Mouse (Mus musculus) testis, adult 2 months (tissue): ENCODE measurements around the gene Parp16. TPM values are rescaled to one million over a fixed set of nuclear protein-coding genes. Genes with fewer than 3 reads are reported as not detected.
A peak's percentile ranks its signal among the peaks of the same experiment; 100 is the strongest.

ENCODE experiments used
- H3K27ac ChIP-seq: fragments of 200-500 bp; 2 replicates; pipeline ENCODE4 v1.5.1; 2012; ENCODE audit warnings: low read depth, low read length; ENCODE audit not compliant: control insufficient read depth, insufficient read depth
- H3K27me3 ChIP-seq: fragments of 200-500 bp; 2 replicates; pipeline ENCODE4 v1.6.1; 2012; ENCODE audit warnings: mild to moderate bottlenecking, low read length, moderate library complexity; ENCODE audit not compliant: control insufficient read depth, insufficient read depth
- H3K36me3 ChIP-seq: fragments of 200-500 bp; 2 replicates; pipeline ENCODE4 v1.6.1; 2012; ENCODE audit warnings: mild to moderate bottlenecking, low read length; ENCODE audit not compliant: control insufficient read depth, insufficient read depth
- H3K4me1 ChIP-seq: fragments of 200-500 bp; 2 replicates; pipeline ENCODE4 v1.6.1; 2012; ENCODE audit warnings: low read length; ENCODE audit not compliant: control insufficient read depth, insufficient read depth
- H3K4me3 ChIP-seq: fragments of 200-500 bp; 2 replicates; pipeline ENCODE4 v1.5.1; 2012; ENCODE audit warnings: low read depth, mild to moderate bottlenecking, low read length, moderate library complexity, mixed read lengths; ENCODE audit not compliant: control insufficient read depth
- CTCF ChIP-seq: fragments of 200-500 bp; IDR thresholded peaks from 2 replicates; pipeline ENCODE4 v1.5.1; 2012; ENCODE audit warnings: low read depth, mild to moderate bottlenecking, inconsistent platforms, low read length, moderate library complexity; ENCODE audit not compliant: control insufficient read depth, insufficient read depth, insufficient replicate concordance
- POLR2A ChIP-seq: fragments of 200-500 bp; IDR thresholded peaks from 2 replicates; pipeline ENCODE4 v1.6.1; 2012; ENCODE audit warnings: low read depth, mild to moderate bottlenecking, inconsistent platforms, low read length, moderate library complexity; ENCODE audit not compliant: control insufficient read depth
- polyA plus RNA-seq: library from polyadenylated mRNA; depleted of rRNA; stranded (reverse); fragments of >200 nt; gene quantifications from 2 replicates; pipeline ENCODE4 v1.2.3, GENCODE M21; 2012

Gene Parp16
- polyA plus RNA-seq, 1 experiment, result 2.3 TPM

GRCm38 (mm10) chr9:65238191-65238760 lies 43.1 kb downstream of the Parp16 start:
- Histone ChIP-seq H3K27ac (peak overlapping the region; percentile 41), H3K4me3 (no peak overlapping the region), H3K27me3 (no peaks in the 10 kb centered on the region), H3K36me3 (no peaks in the 10 kb centered on the region), H3K4me1 (no peaks in the 10 kb centered on the region; the same call in 1 of the 2 replicates)
- no peak for TF ChIP-seq POLR2A
- no peak for TF ChIP-seq CTCF

GRCm38 (mm10) chr9:65239176-65239575 lies 44.0 kb downstream of the Parp16 start:
- Histone ChIP-seq H3K36me3 (no peaks in the 10 kb centered on the region), H3K27me3 (no peaks in the 10 kb centered on the region), H3K4me1 (no peaks in the 10 kb centered on the region; the same call in 1 of the 2 replicates), H3K27ac (no peak overlapping the region), H3K4me3 (no peak overlapping the region)
- TF ChIP-seq CTCF (no peak), POLR2A (no peak)

- H3K36me3 ChIP-seq, result no peaks in the 10 kb centered on the region
- no peak overlapping the region for H3K27ac ChIP-seq
- TF ChIP-seq POLR2A, result no peak
- no peak for TF ChIP-seq CTCF
- no peak overlapping the region for H3K4me3 ChIP-seq
- H3K4me1 ChIP-seq, result no peaks in the 10 kb centered on the region; the same call in 1 of the 2 replicates
- no peaks in the 10 kb centered on the region for H3K27me3 ChIP-seq
Observed at GRCm38 (mm10) chr9:65239731-65240130, 44.6 kb downstream of the Parp16 start.

- no peak overlapping the region for H3K27ac ChIP-seq
- no peaks in the 10 kb centered on the region for H3K27me3 ChIP-seq
- no peaks in the 10 kb centered on the region; the same call in 1 of the 2 replicates for H3K4me1 ChIP-seq
- no peak overlapping the region for H3K4me3 ChIP-seq
- TF ChIP-seq CTCF, result no peak
- TF ChIP-seq POLR2A, result no peak
- no peaks in the 10 kb centered on the region for H3K36me3 ChIP-seq
Observed at GRCm38 (mm10) chr9:65240587-65240986, 45.4 kb downstream of the Parp16 start.

- Histone ChIP-seq H3K27ac (no peak overlapping the region), H3K4me3 (no peak overlapping the region), H3K36me3 (no peaks in the 10 kb centered on the region), H3K27me3 (no peaks in the 10 kb centered on the region), H3K4me1 (no peaks in the 10 kb centered on the region; the same call in 1 of the 2 replicates)
- TF ChIP-seq POLR2A, result no peak
- no peak for TF ChIP-seq CTCF
Observed at GRCm38 (mm10) chr9:65241973-65242372, 46.8 kb downstream of the Parp16 start.

GRCm38 (mm10) chr9:65243249-65243648 lies 48.1 kb downstream of the Parp16 start:
- Histone ChIP-seq H3K4me3 (no peak overlapping the region), H3K36me3 (no peaks in the 10 kb centered on the region), H3K27me3 (no peaks in the 10 kb centered on the region), H3K4me1 (no peaks in the 10 kb centered on the region; the same call in 1 of the 2 replicates), H3K27ac (no peak overlapping the region)
- TF ChIP-seq CTCF, result no peak
- TF ChIP-seq POLR2A, result no peak

GRCm38 (mm10) chr9:65244036-65244806 lies 49.1 kb downstream of the Parp16 start:
- Histone ChIP-seq H3K27ac (no peak overlapping the region), H3K36me3 (no peaks in the 10 kb centered on the region), H3K4me1 (no peaks in the 10 kb centered on the region; the same call in 1 of the 2 replicates), H3K27me3 (no peaks in the 10 kb centered on the region), H3K4me3 (no peak overlapping the region)
- TF ChIP-seq CTCF, result no peak
- no peak for TF ChIP-seq POLR2A

GRCm38 (mm10) chr9:65247502-65248376 lies 52.6 kb downstream of the Parp16 start:
- Histone ChIP-seq H3K36me3 (no peaks in the 10 kb centered on the region), H3K4me1 (no peaks in the 10 kb centered on the region; the same call in 1 of the 2 replicates), H3K27me3 (no peaks in the 10 kb centered on the region), H3K27ac (no peak overlapping the region), H3K4me3 (no peak overlapping the region)
- no peak for TF ChIP-seq POLR2A
- no peak for TF ChIP-seq CTCF
